Mouse (Mus musculus) c-Kit-positive CD71-negative TER-119-negative erythroid progenitor cells, embryonic 14.5 days (primary cell): ENCODE measurements around the gene Creb3l1.

Source experiments
- DNase-seq: peaks from one replicate; pipeline ENCODE4 v3.0.0-alpha.2; 2013; ENCODE audit warnings: low read depth

The Creb3l1 gene

DNA sequence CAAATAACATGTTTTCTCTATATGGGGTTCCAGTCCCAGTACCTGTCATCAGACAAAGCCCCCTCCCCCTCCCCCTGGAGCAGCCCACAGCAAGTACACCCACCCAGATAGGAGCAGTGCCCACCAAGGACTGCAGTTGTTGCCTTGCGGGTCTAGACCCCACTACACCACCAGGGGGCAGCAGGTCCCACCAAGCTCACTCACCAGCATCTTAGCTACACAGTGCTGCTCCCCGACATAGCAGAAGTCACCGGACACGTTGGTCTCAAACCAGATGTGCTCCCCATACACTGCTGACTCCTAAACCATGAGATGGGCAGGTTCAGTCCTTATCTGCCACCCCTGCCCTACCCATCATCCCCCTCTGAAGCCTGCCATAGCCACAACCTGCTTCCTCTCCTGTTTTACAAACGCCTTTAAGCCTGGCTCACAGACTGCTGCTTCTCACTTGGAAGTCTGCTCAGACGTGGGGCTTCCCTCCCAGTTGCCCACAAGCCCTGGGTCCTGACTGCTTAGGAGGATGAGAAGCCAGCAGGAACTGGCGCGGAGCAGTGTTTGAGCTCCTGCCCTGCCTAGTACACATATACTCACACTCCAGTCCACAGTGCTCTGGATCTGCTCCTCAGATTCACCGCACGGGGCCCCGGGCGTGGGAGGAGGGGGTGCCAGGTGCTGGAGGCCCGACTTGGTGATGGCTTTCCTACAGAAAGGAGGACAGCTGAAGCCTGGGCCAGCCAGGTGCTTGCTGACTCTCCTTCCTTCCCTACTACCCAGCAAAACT, 79.9 kb downstream of the Creb3l1 start:
- DNase-seq = no peak

GRCm38 (mm10) chr2:91942356-91942755, 81.9 kb downstream of the Creb3l1 start:
- no peak for DNase-seq

DNA sequence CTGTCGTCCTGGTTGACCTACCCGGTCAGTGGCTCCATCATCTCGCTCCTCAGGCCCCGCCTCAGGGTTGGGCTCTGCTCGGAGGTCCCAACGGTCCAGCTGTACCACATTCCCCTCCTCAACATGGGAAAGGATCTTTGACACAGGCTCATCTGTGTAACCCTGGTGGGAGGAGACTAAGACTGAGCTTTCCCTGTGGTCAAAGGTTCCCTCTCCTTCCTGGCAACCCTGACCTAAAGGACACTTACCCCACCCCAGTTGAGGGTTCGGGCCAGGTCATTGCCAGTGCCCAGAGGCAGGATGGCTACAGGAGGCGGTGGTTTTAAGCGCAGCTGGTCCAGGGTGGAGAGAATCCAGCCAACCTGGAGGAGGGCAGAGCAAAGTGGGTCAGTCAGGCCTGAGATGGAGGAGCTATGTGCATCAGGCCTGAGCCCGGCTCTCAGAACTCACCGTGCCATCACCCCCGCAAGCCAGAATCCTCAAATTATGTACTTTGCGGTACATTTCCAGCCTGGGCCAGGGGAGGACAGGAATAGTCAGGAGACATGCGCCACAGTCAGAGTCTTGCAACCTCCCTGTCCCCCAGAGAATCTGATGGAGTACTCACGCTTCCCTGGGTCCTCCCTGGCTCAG, 84.9 kb downstream of the Creb3l1 start:
- DNase-seq = no peak

GRCm38 (mm10) chr2:91936154-91936553, 88.1 kb downstream of the Creb3l1 start:
- no peak for DNase-seq

DNA sequence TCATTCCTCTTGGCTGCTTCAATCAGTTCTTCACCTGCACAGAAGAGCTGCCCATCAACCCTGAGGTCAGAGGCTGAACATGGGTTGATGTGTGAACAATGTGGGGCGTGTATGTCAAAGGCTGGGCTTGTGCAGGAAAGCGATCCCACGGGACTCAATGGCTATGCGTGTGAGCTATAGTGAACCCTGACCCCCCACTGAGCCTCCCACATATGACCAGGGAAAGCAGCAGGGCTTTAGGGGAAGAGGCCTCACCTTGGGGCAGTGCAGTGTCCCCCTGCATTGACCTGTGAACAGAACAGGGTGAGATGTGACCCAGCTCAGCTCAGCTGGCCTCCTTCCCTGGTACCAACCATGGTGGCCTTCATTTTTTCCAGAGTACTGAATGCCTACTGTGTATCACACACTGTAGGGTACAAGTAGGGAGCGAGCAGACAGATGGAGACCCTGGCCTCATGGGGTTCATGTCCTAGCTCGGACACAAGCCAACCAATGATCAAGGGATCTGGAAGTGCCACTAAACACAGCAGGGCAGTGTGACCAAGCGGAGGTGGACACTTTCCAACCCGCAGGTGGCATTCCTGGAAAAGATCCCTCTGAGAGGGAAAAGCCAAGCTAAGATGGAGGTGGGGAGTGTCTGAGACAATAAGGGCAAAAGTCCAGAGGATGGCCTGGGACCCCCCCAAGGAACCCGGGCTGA, 89.3 kb downstream of the Creb3l1 start:
- DNase-seq = no peak

GRCm38 (mm10) chr2:91934016-91934415, 90.3 kb downstream of the Creb3l1 start:
- no peak for DNase-seq

GRCm38 (mm10) chr2:91933471-91933870, 90.8 kb downstream of the Creb3l1 start:
- DNase-seq = no peak

DNA sequence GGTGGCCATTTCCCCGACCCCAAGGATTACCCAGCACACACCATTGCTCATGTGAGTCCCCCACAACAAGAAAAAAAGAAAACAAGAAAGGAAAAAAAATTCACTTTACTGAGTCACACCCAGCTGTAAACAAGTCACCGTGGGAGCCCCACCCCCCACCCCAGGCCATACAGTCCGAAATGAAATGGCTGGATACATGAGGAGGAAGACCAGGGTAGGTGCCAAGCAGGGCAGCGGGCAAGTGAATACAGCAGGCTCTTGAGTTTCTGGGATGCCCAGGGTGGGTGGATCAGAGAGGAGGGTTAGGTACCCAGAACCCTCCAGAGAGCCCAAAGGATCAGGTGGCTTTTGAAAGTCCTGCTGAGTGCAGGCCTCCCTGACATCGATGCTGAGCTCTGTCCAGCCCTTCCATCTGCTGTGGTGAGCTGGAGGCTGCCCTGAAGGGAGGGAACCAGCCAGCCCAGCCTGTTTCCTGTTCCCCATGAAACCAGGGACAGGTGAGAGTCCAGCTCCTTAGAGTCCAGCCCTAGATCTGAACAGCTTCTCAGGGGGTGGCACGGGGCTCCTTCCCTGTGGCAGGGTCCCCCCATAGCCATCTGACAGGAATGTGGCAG, 91.5 kb downstream of the Creb3l1 start:
- no peak for DNase-seq
